Mouse (Mus musculus) C2C12 (cell line): Measurements from ENCODE around the gene Zbtb2. TPM values are rescaled to one million over a fixed set of nuclear protein-coding genes. Genes with fewer than 3 reads are reported as not detected.

Source experiments
- H3K27me3 ChIP-seq: one replicate; pipeline ENCODE4 v1.6.1; 2011; ENCODE audit not compliant: control insufficient read depth, insufficient read depth, insufficient read length
- H3K36me3 ChIP-seq: one replicate; pipeline ENCODE4 v1.6.1; 2011; ENCODE audit not compliant: control insufficient read depth, insufficient read depth
- H3K4me3 ChIP-seq: one replicate; pipeline ENCODE4 v1.5.1; 2011; ENCODE audit warnings: mild to moderate bottlenecking, control low read depth; ENCODE audit not compliant: poor library complexity, insufficient read depth, severe bottlenecking
- H3K79me2 ChIP-seq: one replicate; pipeline ENCODE4 v1.6.1; 2011; ENCODE audit not compliant: control insufficient read depth, insufficient read depth
- H3K79me3 ChIP-seq: one replicate; pipeline ENCODE4 v1.6.1; 2011; ENCODE audit warnings: low read depth, control low read depth
- H3ac ChIP-seq: one replicate; pipeline ENCODE3; 2011; ENCODE audit warnings: low read depth; ENCODE audit not compliant: control insufficient read depth, insufficient read length
- CEBPB ChIP-seq: IDR thresholded peaks from one replicate; pipeline ENCODE4 v1.6.1; 2011; ENCODE audit warnings: low read depth, mild to moderate bottlenecking, control low read depth, moderate library complexity
- CTCF ChIP-seq: IDR thresholded peaks from one replicate; pipeline ENCODE4 v1.5.1; 2011; ENCODE audit not compliant: control insufficient read depth, insufficient read depth, insufficient read length
- FOSL1 ChIP-seq: IDR thresholded peaks from one replicate; pipeline ENCODE4 v1.8.0; 2011; ENCODE audit warnings: mild to moderate bottlenecking, low read length; ENCODE audit not compliant: poor library complexity, insufficient read depth, severe bottlenecking
- MAX ChIP-seq: IDR thresholded peaks from one replicate; pipeline ENCODE4 v1.6.1; 2011; ENCODE audit warnings: mild to moderate bottlenecking, control low read depth
- MYOD1 ChIP-seq: IDR thresholded peaks from one replicate; pipeline ENCODE4 v1.6.1; 2011; ENCODE audit warnings: low read depth; ENCODE audit not compliant: control insufficient read depth, insufficient read length
- MYOG ChIP-seq: IDR thresholded peaks from one replicate; pipeline ENCODE4 v1.6.1; 2011; ENCODE audit not compliant: control insufficient read depth, insufficient read length; ENCODE audit errors: extremely low read depth
- USF1 ChIP-seq: IDR thresholded peaks from one replicate; pipeline ENCODE4 v1.6.1; 2011; ENCODE audit warnings: low read depth, mild to moderate bottlenecking, control low read depth, moderate library complexity
- polyA plus RNA-seq: library from polyadenylated mRNA; unstranded; fragments of >200 nt; fragmentation: generic; extraction: Trizol; gene quantifications from one replicate; pipeline ENCODE4 v1.2.1, GENCODE M21; 2012; ENCODE audit warnings: missing spikeins

Zbtb2 gene
- polyA plus RNA-seq, 1 experiment = 7.9 TPM

DNA sequence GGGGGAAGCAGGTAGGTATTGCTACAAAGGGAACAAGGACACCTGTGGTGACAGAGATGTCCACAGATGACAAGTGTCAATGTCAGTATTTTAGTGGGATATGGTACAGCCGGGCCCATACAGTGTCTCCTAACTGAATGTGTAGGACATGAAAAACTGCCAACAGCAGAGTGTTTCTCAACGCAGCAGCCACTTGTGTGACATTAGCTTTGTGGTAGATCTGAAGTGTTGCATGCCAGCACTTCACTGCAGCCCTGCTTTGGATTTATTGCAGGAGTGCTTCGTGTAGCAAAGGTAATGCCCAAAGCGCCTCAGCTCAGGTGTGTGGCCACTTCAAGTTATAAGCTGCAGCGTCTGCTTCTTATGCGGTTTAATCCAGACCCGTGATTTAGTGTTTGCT, 11.0 kb downstream of the Zbtb2 start:
- Histone ChIP-seq H3K79me2 (peaks cover 37% of the 10 kb centered on the region), H3K79me3 (peaks cover 6% of the 10 kb centered on the region), H3K27me3 (no peaks in the 10 kb centered on the region), H3K4me3 (no peak overlapping the region), H3K36me3 (peaks cover 15% of the 10 kb centered on the region), H3ac (no peak overlapping the region)
- TF ChIP-seq CEBPB = no peak
- TF ChIP-seq MAX = no peak
- no peak for TF ChIP-seq USF1
- TF ChIP-seq MYOD1 = no peak
- no peak for TF ChIP-seq MYOG
- TF ChIP-seq CTCF = no peak
- TF ChIP-seq FOSL1 = no peak

DNA sequence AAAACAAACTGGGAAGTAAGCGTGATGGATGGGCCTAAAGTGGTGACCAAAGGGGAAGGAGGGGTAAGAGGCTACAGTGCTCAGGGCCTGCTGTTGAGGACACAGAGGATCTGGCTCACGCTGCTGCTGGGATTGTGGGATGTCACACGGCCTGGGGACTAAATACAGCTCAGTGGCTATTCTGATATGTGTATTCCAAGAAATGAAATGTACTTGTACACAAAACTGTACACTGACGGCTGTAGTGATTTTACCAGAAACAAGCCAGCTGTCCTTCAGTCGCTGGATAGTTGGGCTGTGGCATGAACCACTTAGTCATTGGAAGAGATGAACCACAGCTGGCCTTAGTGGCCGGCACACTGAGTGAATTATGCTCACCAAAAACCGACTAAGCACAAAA, 11.4 kb downstream of the Zbtb2 start:
- Histone ChIP-seq H3K27me3 (no peaks in the 10 kb centered on the region), H3K36me3 (peaks cover 20% of the 10 kb centered on the region), H3K79me3 (peaks cover 6% of the 10 kb centered on the region), H3ac (no peak overlapping the region), H3K79me2 (peaks cover 33% of the 10 kb centered on the region), H3K4me3 (no peak overlapping the region)
- no peak for TF ChIP-seq FOSL1
- no peak for TF ChIP-seq CEBPB
- TF ChIP-seq CTCF = no peak
- no peak for TF ChIP-seq MYOD1
- TF ChIP-seq USF1 = no peak
- TF ChIP-seq MYOG = no peak
- TF ChIP-seq MAX = no peak

DNA sequence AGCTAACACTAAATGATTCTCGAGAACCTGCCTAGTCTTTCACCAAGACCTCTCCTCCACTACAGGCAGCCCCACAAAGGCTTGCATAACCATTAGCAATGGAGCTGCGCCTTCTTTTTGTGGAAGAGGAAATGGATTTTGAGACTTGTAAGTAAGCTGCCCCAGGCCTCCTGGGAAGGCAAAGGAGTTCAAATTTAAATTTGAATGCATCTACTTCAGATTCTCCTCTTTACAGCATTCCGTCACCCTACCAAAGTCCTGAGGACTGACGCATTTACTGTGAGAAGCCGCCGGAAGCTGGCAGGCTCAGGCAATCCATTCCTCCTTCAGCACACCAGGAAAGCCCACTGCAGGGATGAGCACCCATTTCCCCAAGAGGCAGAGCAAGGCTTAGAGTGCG, 12.6 kb downstream of the Zbtb2 start:
- H3ac ChIP-seq = no peak overlapping the region
- H3K36me3 ChIP-seq = peaks cover 22% of the 10 kb centered on the region
- peaks cover 3% of the 10 kb centered on the region for H3K79me3 ChIP-seq
- no peak for TF ChIP-seq CTCF
- TF ChIP-seq USF1 = no peak
- no peak for TF ChIP-seq FOSL1
- TF ChIP-seq CEBPB = no peak
- TF ChIP-seq MYOG = no peak
- TF ChIP-seq MAX = no peak
- TF ChIP-seq MYOD1 = no peak
- no peaks in the 10 kb centered on the region for H3K27me3 ChIP-seq
- no peak overlapping the region for H3K4me3 ChIP-seq
- H3K79me2 ChIP-seq = peaks cover 21% of the 10 kb centered on the region

DNA sequence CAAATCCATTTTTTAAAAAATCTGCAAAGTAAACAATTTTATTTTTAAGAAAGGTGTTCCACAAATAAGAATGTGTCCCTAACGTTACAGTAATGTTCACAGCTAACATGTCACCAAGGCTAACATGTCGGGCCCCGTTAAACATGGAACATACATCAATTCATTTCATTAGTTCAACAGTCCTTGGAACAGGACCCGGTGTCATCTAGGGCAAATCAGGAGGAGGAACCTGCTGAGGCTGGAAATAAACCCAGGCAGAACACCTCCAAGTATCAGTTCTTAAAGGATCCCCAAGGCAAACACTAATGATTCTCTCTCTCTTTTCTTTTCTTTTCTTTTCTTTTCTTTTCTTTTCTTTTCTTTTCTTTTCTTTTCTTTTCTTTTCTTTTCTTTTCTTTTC, 13.2 kb downstream of the Zbtb2 start:
- no peak overlapping the region for H3K4me3 ChIP-seq
- H3K79me2 ChIP-seq = peaks cover 21% of the 10 kb centered on the region
- H3ac ChIP-seq = no peak overlapping the region
- no peak for TF ChIP-seq MYOG
- peaks cover 22% of the 10 kb centered on the region for H3K36me3 ChIP-seq
- peaks cover 3% of the 10 kb centered on the region for H3K79me3 ChIP-seq
- no peaks in the 10 kb centered on the region for H3K27me3 ChIP-seq

DNA sequence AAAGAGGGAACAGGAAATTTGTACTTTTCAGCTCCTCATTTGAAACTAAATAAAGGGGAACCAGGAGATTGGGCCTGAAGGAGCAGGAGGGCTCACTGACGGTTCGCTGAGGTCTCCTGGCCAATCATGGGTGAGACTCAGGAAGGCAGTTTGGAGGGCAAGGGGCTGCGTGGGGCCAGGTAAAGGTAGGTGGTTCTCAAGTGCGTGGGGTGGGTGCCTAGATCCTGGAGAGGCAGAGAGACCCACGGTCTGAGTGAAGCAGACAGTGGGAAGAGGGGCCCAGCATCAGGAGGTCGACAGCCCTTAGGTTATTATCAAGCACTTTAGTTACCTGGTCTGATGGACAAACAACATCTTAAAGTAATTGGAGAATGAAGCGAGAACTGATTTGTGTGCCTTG, 13.7 kb downstream of the Zbtb2 start:
- Histone ChIP-seq H3K27me3 (no peaks in the 10 kb centered on the region), H3K79me2 (peaks cover 19% of the 10 kb centered on the region), H3K4me3 (no peak overlapping the region), H3K79me3 (peaks cover 3% of the 10 kb centered on the region), H3ac (no peak overlapping the region), H3K36me3 (peaks cover 22% of the 10 kb centered on the region)
- no peak for TF ChIP-seq FOSL1
- no peak for TF ChIP-seq MYOD1
- no peak for TF ChIP-seq USF1

DNA sequence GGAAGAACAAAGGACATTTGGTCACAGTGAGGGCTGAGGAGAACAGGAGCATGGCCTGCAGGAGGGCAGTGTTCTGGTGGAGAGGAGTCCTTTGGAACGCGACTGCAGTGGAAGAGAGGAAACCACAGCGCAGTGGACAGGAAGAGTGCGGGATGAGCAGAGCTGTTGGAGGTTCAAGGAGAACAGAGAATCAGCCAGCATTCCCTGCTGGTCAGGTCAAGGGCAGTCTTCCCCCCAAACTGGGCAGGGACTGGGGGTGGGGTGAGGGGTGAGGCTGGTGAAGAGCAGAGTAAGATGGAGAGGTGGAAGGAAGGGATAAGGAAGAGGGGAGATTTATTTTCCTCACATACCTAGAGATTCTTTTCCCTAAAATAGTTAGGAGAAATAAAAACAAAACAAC, 14.3 kb downstream of the Zbtb2 start:
- peaks cover 22% of the 10 kb centered on the region for H3K36me3 ChIP-seq
- H3K79me2 ChIP-seq = peaks cover 16% of the 10 kb centered on the region
- no peak overlapping the region for H3ac ChIP-seq
- no peak overlapping the region for H3K4me3 ChIP-seq
- peaks cover 3% of the 10 kb centered on the region for H3K79me3 ChIP-seq
- no peaks in the 10 kb centered on the region for H3K27me3 ChIP-seq
- no peak for TF ChIP-seq MAX
- TF ChIP-seq CTCF = no peak
- TF ChIP-seq CEBPB = no peak
- no peak for TF ChIP-seq FOSL1
- no peak for TF ChIP-seq MYOD1
- no peak for TF ChIP-seq USF1
- TF ChIP-seq MYOG = no peak

DNA sequence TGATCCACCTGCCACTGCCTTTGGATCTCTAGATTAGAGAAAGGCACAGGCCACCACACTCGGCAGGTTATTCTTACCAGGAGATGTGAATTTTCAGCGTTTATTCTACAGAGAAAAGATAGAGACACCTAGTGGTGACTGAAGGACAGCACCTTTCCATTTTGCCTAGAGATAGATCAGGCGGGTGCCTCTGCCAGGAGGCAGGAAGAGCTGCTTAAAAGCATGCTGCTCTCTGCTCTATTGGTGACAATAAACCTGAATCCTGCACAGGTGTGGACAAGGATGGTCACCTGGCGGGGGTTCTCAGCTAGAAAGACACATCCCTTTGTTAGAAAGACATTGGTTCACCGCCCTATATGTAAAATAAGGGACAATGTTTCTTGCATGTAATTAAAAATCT, 15.9 kb downstream of the Zbtb2 start:
- H3K36me3 ChIP-seq = peaks cover 31% of the 10 kb centered on the region
- no peak overlapping the region for H3ac ChIP-seq
- peaks cover 6% of the 10 kb centered on the region for H3K79me2 ChIP-seq
- no peak overlapping the region for H3K4me3 ChIP-seq
- peaks cover 3% of the 10 kb centered on the region for H3K79me3 ChIP-seq
- TF ChIP-seq FOSL1 (no peak), CTCF (no peak), MYOD1 (no peak), MAX (no peak), CEBPB (no peak), USF1 (no peak), MYOG (no peak)
- H3K27me3 ChIP-seq = no peaks in the 10 kb centered on the region
